Mouse (Mus musculus) ES-Bruce4 (cell line): ENCODE data around the gene Tmem170. TPM values are rescaled to one million over a fixed set of nuclear protein-coding genes. Genes with fewer than 3 reads are reported as not detected.

Experiments used
- H3K27ac ChIP-seq: 2 replicates; pipeline ENCODE4 v1.5.1; 2012; ENCODE audit warnings: low read length, inconsistent platforms; ENCODE audit not compliant: insufficient read depth
- H3K27me3 ChIP-seq: 2 replicates; pipeline ENCODE4 v1.6.1; 2012; ENCODE audit warnings: mild to moderate bottlenecking, low read length, inconsistent platforms; ENCODE audit not compliant: control insufficient read depth, poor library complexity, insufficient read depth, severe bottlenecking
- H3K36me3 ChIP-seq: 2 replicates; pipeline ENCODE4 v1.6.1; 2012; ENCODE audit warnings: inconsistent platforms, mild to moderate bottlenecking, low read length, moderate library complexity; ENCODE audit not compliant: control insufficient read depth, poor library complexity, insufficient read depth, severe bottlenecking
- H3K4me1 ChIP-seq: one replicate; pipeline ENCODE4 v1.8.1; 2011; ENCODE audit warnings: low read length; ENCODE audit not compliant: control insufficient read depth, insufficient read depth
- H3K4me3 ChIP-seq: 2 replicates; pipeline ENCODE4 v1.5.1; 2011; ENCODE audit warnings: low read depth, mild to moderate bottlenecking, low read length
- H3K9ac ChIP-seq: 2 replicates; pipeline ENCODE4 v1.6.1; 2012; ENCODE audit warnings: low read depth, mild to moderate bottlenecking, inconsistent platforms; ENCODE audit not compliant: poor library complexity, severe bottlenecking
- H3K9me3 ChIP-seq: replicated peaks from 2 replicates; pipeline ENCODE4 v1.6.1; 2012; ENCODE audit warnings: mild to moderate bottlenecking, low read length, inconsistent platforms; ENCODE audit not compliant: control insufficient read depth, poor library complexity, insufficient read depth, severe bottlenecking
- CTCF ChIP-seq: IDR thresholded peaks from one replicate; pipeline ENCODE4 v1.8.1; 2011; ENCODE audit warnings: low read depth, low read length
- EP300 ChIP-seq: IDR thresholded peaks from 2 replicates; pipeline ENCODE4 v1.6.1; 2011; ENCODE audit warnings: low read depth, low read length; ENCODE audit not compliant: insufficient read depth
- POLR2A ChIP-seq: IDR thresholded peaks from one replicate; pipeline ENCODE4 v1.8.1; 2011; ENCODE audit warnings: low read length; ENCODE audit not compliant: insufficient read depth
- polyA plus RNA-seq: library from polyadenylated mRNA; stranded (reverse); fragments of >200 nt; gene quantifications from 2 replicates; pipeline ENCODE4 v1.2.4, GENCODE M21; 2011; ENCODE audit warnings: low read depth; ENCODE audit not compliant: missing spikeins, insufficient read depth, insufficient read length

The Tmem170 gene
- polyA plus RNA-seq, 1 experiment, result 31.2 TPM

DNA sequence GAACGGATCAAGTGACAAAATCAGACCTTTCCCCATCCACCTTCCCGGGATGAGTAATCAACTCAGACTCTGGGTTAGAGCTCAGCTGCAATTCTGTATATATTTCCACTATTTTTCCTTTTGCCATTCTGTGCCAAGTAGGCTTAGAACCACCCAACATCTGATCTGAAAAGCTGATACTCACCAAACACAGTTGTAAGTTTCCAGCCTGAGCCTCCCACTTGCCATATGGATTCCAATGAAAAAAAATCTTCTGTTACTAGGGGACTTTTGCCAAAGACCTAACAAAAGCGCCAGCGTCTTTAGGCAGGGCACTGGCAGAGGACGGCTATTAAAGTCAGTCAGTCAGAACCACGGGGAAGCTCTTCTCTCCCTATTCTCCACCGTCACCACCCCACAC, 35.0 kb upstream of the Tmem170 start:
- Histone ChIP-seq H3K27me3 (no peaks in the 10 kb centered on the region), H3K36me3 (peaks cover under 1% of the 10 kb centered on the region)
- TF ChIP-seq CTCF (no peak), POLR2A (no peak), EP300 (no peak)

DNA sequence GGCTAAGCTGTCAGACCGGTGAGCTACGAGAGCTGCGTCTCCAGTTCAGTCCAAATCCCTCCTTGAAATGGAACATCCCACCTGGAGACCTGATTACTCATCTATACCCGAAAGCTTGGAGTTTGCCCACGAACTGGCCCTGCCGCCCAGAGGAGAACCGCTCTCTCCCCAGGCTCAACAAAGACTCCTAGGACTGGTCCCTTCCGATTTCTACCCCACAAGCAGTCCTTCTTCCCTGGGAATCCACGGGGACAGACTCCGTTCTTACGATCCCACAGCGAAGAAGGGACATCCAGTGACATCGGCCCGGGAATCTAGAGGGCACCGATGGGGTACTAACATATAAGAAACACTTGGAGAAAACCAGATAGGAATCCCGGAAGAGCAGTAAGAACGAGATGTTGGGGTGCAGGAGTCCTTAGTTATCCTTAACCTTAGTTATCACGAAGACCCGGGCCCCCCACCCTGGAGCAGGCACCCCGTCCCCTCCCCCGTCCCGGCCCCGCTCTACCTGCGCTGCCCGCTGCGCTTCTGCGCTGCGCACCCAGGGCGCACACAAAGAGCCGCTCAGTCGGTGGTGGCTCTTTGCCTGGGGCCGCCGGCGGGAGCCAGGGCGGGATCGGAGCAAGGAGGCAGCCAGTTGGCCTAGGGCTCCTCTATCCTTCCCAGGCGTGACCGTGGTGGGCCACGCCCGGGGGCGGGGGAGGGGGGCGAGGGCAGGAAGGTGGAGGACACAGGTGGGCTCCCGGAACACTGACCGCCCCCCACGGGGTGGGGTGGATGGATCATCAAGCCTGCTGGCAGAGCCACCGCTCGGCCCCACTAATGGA, 33.3 kb upstream of the Tmem170 start, which contains the start of gene Chst5:
Gene Chst5, minus strand, starts transcription at position 827 of the 830 bp plus-strand sequence.
- no peaks in the 10 kb centered on the region for H3K27me3 ChIP-seq
- H3K4me3 ChIP-seq, result peak within 1 kb of the TSS; percentile 56
- no peaks in the 10 kb centered on the region for H3K4me1 ChIP-seq
- H3K9ac ChIP-seq, result peak within 1 kb of the TSS; percentile 70
- no peaks in the 10 kb centered on the region for H3K9me3 ChIP-seq
- no peaks in the 10 kb centered on the region for H3K36me3 ChIP-seq
- H3K27ac ChIP-seq, result no peak within 1 kb of the TSS
- 0 out of 2 replicates have a peak, but pooled peaks have one; percentile 14 for TF ChIP-seq EP300
- TF ChIP-seq CTCF, result no peak
- no peak for TF ChIP-seq POLR2A

More for the DNA sequence above, 35.0 kb upstream of the Tmem170 start:
- no peaks in the 10 kb centered on the region for H3K4me1 ChIP-seq
- H3K9me3 ChIP-seq, result no peaks in the 10 kb centered on the region
- H3K27ac ChIP-seq, result no peak overlapping the region
- H3K9ac ChIP-seq, result no peak overlapping the region
- H3K4me3 ChIP-seq, result no peak overlapping the region

GRCm38 (mm10) chr8:111905500-111906121, 29.1 kb upstream of the Tmem170 start:
- Histone ChIP-seq H3K4me3 (no peak overlapping the region), H3K9me3 (no peaks in the 10 kb centered on the region), H3K9ac (no peak overlapping the region), H3K4me1 (no peaks in the 10 kb centered on the region), H3K27ac (no peak overlapping the region), H3K27me3 (no peaks in the 10 kb centered on the region), H3K36me3 (no peaks in the 10 kb centered on the region)
- TF ChIP-seq POLR2A, result no peak
- TF ChIP-seq CTCF, result no peak
- no peak for TF ChIP-seq EP300

DNA sequence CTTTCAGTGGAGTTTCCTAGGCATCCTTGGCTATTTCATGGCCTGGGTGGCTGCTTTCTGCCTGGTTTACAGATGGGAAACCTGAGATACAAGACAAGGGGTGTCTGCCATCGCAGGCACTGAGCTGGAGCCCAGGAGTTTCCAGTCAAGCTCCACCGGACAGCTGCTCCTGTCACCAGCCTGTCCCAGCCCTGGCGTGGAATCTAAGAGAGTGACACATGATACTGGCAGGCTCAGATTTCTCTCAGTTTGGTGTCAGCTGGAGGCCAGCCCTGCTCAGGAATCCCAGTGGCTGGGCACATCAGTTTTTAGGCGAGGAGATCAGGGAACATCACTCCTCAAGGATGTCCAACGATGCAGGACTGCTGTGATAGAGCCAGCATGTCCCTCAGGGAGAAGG, 25.5 kb upstream of the Tmem170 start:
- no peak for TF ChIP-seq POLR2A
- TF ChIP-seq CTCF, result no peak

DNA sequence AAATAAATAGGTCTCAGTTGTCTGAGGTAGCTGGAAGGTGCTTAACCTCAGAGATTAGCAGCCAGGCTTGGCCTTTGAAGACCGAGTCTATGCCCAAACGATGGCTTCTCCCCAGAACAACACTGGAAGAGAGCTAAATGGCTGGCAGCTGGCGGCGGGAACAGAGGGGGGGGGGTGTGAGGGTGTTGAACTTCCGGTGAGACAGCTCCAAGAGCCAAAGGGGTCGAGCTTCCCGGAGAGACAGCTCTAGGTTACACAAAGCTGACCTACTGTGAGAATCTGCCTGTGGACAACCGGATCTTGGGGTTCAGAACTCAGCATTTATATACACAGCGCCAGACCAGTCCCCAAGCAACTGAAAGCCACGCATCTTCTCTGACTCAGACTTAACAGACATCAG, 22.0 kb upstream of the Tmem170 start:
- Histone ChIP-seq H3K4me1 (no peaks in the 10 kb centered on the region), H3K9ac (peak overlapping the region; percentile 20), H3K27ac (peak overlapping the region; percentile 67), H3K27me3 (no peaks in the 10 kb centered on the region), H3K36me3 (no peaks in the 10 kb centered on the region), H3K4me3 (no peak overlapping the region), H3K9me3 (no peaks in the 10 kb centered on the region)
- TF ChIP-seq EP300, result no peak
- no peak for TF ChIP-seq POLR2A
- TF ChIP-seq CTCF, result no peak

More for the DNA sequence above, 25.5 kb upstream of the Tmem170 start:
- Histone ChIP-seq H3K4me3 (no peak overlapping the region), H3K9ac (no peak overlapping the region), H3K27me3 (no peaks in the 10 kb centered on the region), H3K4me1 (no peaks in the 10 kb centered on the region), H3K9me3 (no peaks in the 10 kb centered on the region), H3K27ac (no peak overlapping the region), H3K36me3 (no peaks in the 10 kb centered on the region)

DNA sequence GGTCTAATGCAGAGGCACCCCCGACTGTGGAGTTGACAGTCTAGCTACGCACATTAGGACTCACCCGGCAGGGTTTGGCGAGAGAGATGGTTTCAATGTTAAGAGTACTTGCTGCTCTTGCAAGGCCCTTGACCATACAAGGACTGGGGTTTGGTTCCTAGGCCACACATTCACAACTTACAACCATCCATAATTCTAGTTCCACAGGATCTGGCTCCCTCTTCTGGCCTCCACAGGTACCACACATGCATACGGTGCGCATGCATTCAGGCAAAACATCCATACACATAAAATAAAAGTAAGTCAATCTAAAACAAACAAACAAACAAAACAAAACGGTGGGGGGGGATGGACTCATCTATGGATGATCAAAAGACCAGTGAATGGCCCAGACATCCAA, 18.4 kb upstream of the Tmem170 start:
- Histone ChIP-seq H3K27ac (no peak overlapping the region), H3K9ac (no peak overlapping the region), H3K4me3 (no peak overlapping the region), H3K36me3 (no peaks in the 10 kb centered on the region), H3K27me3 (no peaks in the 10 kb centered on the region), H3K9me3 (no peaks in the 10 kb centered on the region), H3K4me1 (no peaks in the 10 kb centered on the region)
- peak; percentile 70 for TF ChIP-seq CTCF
- TF ChIP-seq POLR2A, result no peak
